Mouse (Mus musculus) heart, postnatal 4 days (tissue): ENCODE results near the gene Cspg4. TPM values are rescaled to one million over a fixed set of nuclear protein-coding genes. Genes with fewer than 3 reads are reported as not detected.

Experiments used
- DNase-seq: peaks from one replicate; pipeline ENCODE4 v3.0.0; 2021
- total RNA-seq, 2 experiments: library from RNA; stranded (reverse); gene quantifications; 2 replicates each; pipeline ENCODE4 v1.2.3; 2021

Gene Cspg4
- total RNA-seq: 10 to 100 TPM; 55.6 to 56.6 TPM

- DNase-seq: peak; percentile 81
Observed at GRCm38 (mm10) chr9:56864832-56865231, at the start of gene Cspg4. Cspg4 (plus strand) TSS chr9:56865033.

GRCm38 (mm10) chr9:56824900-56825299, 39.9 kb upstream of the Cspg4 start:
- DNase-seq: peak; percentile 48

DNA sequence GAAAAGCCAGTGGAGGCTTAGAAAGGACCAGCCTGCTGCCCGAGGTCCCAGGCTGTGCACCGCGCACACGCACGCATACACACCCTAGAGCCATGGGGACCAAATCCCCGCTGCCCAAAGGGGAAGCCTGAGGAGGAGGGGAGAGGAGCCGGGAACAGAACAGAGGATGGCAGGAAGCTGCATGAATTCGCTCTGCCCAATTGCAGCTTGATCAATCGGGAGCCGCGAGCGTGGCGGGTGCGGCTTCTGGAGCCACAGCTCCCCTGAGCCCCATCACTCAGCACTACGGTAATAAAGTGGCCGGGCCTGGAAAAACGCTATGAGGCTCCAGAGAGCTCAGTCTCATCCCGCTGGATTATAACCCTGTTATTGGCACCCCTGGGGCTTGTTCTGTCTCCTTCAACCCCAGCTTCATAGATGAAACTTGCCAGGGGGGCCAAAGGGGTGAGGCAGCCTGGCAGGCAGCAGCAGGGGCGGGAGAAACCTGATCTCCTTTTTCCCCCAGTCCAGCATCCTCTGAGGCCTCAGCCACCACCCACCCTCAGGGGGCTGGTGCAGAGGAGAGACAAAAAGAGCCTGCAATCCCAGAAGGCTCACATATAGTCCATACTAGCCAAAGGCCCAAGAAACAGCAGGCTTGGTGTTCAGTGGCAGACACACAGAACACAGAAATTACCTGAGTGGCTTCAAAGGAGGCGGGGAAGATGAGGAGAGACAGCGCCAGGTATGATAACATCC, 39.2 kb upstream of the Cspg4 start:
- no peak for DNase-seq

- no peak for DNase-seq
Observed at GRCm38 (mm10) chr9:56828146-56828545, 36.7 kb upstream of the Cspg4 start.

DNA sequence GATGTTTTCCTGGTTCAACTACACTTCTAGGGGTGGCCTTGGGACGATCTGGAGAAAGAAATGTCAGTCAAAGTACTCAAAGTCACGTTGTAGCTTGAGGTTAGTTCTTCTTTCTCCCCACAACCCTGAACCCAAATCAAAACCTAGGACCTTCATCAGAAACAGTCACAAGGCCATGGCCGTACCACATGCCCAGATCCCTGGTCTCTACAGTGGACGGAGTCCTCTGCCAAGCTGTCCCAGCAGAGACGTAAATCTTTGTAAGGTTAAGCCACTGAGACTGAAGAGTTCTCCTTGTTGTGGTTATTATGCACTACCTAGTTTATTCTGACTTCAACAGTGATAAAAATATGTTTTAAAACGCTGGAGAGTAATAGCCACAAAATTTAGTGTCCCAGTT, 36.0 kb upstream of the Cspg4 start:
- DNase-seq: no peak

- no peak for DNase-seq
Observed at GRCm38 (mm10) chr9:56830162-56830561, 34.7 kb upstream of the Cspg4 start.

DNA sequence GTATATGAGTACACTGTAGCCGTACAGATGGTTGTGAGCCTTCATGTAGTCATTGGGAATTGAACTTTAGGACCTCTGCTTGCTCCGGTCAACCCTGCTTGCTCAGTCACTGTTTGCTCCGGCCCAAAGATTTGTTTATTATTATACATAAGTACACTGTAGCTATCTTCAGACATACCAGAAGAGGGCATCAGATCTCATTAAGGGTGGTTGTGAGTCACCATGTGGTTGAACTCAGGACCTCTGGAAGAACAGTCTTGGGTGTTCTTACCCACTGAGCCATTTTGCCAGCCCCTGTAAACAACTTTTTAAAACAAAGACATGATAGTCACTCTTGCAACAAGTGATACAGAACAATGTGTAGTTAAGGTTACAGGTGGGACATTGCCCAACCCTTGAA, 32.9 kb upstream of the Cspg4 start:
- no peak for DNase-seq

DNA sequence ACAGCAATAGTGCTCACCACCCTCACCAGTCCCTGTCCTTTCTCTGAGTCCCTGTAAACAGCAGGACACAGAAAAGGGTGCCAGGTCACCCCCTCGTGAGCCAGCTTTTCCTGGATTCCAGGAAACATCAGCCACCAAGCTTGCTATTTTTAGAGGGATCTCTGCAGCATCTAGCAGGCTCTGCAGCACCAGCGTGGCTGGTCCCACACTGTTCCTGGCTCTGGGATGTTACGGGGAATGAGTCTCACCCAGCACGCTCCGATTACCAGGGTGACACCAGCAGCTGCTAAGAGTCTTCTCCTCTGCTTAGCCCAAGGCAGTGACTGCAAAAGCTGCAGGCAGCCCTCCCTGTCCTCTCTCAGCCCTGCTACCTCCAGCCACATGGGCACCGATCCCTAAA, 31.9 kb upstream of the Cspg4 start:
- peak; percentile 33 for DNase-seq

GRCm38 (mm10) chr9:56835152-56835551, 29.7 kb upstream of the Cspg4 start:
- peak; percentile 48 for DNase-seq

DNA sequence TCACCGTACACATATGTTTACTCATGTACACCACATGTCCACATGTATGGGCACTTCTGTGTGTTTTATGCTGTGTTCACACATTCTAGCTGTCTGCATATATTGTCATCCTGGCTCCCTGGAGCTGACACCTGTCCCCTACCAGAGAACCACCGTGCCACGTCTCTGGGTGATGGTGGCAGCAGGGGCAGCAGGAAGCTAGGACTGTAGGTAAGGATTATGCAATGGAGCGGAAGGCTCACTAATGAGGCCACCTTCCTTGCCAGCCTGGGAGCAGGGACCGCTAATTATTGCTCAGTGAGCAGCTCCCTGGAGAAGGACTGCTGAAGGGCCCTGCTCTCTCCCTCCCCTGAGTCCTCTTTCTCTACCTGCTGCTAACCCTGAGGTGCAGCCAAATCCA, 24.1 kb upstream of the Cspg4 start:
- DNase-seq: no peak

DNA sequence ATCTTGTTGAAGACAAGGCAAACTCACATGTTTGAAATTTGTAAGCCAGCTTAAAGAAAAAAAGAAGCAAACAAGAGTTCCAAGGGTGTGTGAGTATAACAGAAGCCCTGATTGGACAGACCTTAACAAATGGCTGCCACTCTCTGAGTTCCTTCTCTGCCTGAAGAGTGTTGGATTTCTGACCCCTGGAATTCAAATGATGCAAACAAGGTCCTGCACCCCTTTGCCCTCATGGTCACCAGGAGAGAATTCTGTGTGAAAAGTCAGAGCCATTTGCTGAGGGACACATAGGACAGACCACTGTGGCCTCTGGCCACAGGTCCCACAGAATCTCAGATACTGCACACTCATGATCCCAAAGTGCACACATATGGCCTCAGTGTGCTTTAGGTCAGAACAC, 23.0 kb upstream of the Cspg4 start:
- no peak for DNase-seq

DNA sequence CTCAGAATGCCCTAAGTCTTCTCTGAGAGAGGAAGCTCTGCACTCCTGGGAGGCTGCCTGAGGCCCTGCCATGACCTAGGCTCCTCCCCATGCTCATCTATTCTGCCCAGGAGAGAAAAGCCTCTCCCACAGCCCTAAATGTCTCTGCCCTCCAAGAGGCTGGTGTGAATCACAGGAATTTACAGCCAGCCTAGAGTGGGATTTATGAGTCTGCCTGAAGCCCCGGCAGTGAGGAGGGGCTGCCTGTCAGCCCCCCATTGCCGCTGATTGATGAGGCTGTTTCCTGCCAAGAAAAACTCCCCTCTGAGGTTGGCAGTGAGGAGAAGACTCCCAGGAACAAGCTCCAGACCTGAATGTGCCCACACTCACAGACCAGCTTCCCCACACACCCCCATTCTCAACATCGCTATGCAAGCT, 22.5 kb upstream of the Cspg4 start:
- DNase-seq: no peak

GRCm38 (mm10) chr9:56843679-56844188, 21.1 kb upstream of the Cspg4 start:
- DNase-seq: peak; percentile 86

DNA sequence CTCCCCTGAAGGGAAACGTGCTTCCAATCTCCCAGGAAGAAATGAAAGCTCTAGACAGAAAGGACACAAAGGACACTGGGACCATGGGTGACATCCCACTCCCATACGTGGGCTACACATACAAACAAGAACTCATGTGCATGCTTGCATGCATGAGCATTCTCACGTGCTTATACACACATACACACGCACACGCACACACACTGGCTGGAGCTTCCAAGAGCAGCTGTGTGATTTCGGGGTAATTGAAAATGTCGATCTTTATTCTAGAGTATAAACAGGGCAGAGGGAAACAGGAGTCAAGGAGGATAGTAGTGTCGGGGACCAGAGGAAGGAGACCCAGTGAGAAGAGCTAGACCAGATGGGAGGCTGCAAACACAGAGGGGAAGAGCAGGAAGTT, 20.2 kb upstream of the Cspg4 start:
- DNase-seq: no peak

GRCm38 (mm10) chr9:56847523-56847922, 17.3 kb upstream of the Cspg4 start:
- DNase-seq: peak; percentile 82

DNA sequence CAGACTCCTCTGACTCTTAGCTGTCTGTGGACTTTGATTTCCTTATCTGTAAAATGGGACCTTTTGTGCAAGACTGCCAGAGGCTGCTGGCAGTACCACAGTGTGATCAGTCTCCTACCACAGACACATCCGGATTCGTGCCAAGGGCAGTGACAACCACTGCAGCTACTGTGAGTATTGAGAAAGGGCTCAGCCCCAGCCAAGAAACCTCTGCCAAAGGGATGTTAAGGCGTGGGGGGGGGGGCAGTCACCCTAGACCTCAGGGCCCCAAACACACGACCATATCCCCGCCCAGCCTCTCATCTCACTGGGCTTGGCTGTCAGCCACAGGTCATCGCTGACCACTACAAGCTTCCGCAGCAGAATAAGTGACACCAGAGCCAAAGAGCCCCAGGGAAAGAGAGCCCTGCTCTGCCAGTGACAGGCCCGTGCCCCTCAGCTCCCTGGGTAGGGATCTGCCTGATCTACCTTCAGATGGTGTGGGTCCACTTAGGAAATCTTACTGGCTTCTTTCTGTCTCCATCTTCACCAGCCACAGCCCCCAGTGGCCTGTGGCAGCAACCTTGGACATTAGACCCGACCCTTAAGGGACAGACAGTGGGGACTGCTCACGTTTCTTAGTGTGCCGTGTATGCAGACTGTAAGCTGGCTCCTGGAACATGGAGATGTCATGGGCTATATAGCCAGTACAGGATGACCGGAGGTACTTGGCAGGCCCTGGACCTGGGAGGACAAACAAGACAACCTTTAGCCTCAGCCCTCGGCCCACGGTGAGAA, 14.5 kb upstream of the Cspg4 start:
- DNase-seq: peak; percentile 22

GRCm38 (mm10) chr9:56850905-56851252, 14.0 kb upstream of the Cspg4 start:
- no peak for DNase-seq

GRCm38 (mm10) chr9:56851778-56852177, 13.1 kb upstream of the Cspg4 start:
- peak; percentile 79 for DNase-seq

GRCm38 (mm10) chr9:56857463-56857862, 7.4 kb upstream of the Cspg4 start:
- DNase-seq: no peak

GRCm38 (mm10) chr9:56860035-56860434, 4.8 kb upstream of the Cspg4 start:
- DNase-seq: no peak

DNA sequence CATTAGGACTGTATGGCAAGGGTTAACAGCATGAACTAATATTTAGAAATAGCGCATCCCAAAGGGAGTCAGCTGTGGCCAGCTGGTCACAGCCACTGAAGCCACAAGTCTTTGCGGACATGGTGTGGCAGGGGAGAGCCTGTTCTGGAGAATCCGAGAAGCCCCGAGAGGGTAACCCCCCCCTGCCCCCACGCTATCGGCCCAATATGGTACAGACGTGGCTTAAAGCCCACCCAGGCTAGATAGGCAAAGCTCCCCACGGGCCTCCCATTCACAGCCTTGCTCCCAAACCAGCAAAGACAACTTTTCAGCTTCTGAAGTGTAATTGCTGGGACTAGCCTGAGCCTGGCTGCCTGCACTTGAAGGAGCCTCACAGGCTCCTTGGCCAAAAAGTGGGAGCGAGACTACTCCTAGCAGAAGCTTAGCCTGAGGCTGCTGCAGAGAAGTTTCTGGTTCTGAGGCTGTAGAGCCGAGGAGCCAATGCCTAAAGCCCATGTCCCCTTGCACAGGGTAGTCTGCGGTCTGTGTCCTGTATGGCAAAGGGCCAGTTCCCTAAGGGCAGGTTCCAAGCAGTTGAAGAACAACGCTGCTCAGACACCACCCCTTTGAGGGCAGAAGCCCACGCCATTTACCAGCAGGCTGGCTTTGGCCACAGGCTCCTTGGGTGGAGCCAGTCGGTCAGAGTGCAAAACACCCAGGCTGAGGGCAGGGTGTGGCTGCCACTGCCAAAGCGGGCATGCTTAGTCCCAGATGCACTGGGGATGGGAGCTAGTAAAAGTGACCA, 4.2 kb upstream of the Cspg4 start:
- DNase-seq: peak; percentile 56

DNA sequence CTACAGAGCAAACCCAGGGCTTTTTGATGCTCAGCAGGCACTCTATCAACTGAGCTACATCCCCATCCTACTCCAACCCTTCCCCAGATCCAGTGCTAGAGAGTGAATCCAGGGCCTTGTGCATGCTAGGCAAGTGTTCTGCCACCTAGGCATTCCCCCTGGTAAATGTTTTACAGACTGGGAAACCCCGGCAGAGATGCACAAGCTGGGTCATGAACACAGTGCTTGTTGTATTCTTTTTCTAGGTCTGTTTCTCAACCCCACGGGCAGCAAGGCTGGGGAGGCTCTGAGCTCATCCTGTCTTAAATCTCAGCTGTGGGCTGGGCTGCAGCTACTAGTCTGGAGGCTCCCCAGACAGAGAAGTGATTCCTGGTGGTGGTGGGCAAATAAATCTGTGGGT, 2.0 kb upstream of the Cspg4 start:
- DNase-seq: no peak

- DNase-seq: peak; percentile 64
Observed at GRCm38 (mm10) chr9:56864216-56864729, 560 bp upstream of the Cspg4 start, which contains the start of gene Odf3l1. Odf3l1 (minus strand) TSS chr9:56864679.
